Mouse (Mus musculus): ENCODE measurements at regions not wholly inside any gene's neighbourhood (a gene's known extent, or its start where the extent isn't known, plus 50 kb on each side); places are given as distances from the start of the nearest gene placed in this dataset.
A peak's percentile ranks its signal among the peaks of the same experiment; 100 is the strongest.
"Not testable (repeated sequence)": the region's sequence is repeated elsewhere in the genome, so short reads cannot be mapped to it uniquely, and the experiment has no call there.

GRCm38 (mm10) chr10:20841430-20842040 is 110.8 kb upstream of the Ahi1 start:
- no peak for ATAC-seq (ENCODE audit: insufficient read depth, low FRiP score, low read depth)
- 58% methylated on average over 3 of the region's 3 CpGs for WGBS
- no peaks in the 10 kb centered on the region for H3K9me3 ChIP-seq
- H3K4me2 ChIP-seq, result no peak overlapping the region
- H3K36me3 ChIP-seq, result no peaks in the 10 kb centered on the region
- no peaks in the 10 kb centered on the region for H3K27me3 ChIP-seq (replicated peaks)
- no peak overlapping the region for H3K27ac ChIP-seq
- H3K4me3 ChIP-seq (replicated peaks), result no peak overlapping the region
- no peaks in the 10 kb centered on the region for H3K4me1 ChIP-seq
- H3K9ac ChIP-seq, result no peak overlapping the region

- no peak for ATAC-seq (ENCODE audit: insufficient read depth, low FRiP score, low read depth)
- Histone ChIP-seq H3K36me3 (no peaks in the 10 kb centered on the region), H3K4me1 (no peaks in the 10 kb centered on the region), H3K4me3 (replicated peaks) (no peak overlapping the region), H3K9me3 (no peaks in the 10 kb centered on the region), H3K27ac (no peak overlapping the region), H3K27me3 (replicated peaks) (no peaks in the 10 kb centered on the region), H3K4me2 (no peak overlapping the region), H3K9ac (no peak overlapping the region)
- WGBS, result 49% methylated on average over 8 of the region's 8 CpGs
These were observed 113.5 kb upstream of the Ahi1 start for GRCm38 (mm10) chr10:20838685-20839425.

GRCm38 (mm10) chr10:20836816-20837215 is 111.9 kb upstream of the Pde7b start:
- not testable (repeated sequence) for H3K36me3 ChIP-seq; H3K27ac ChIP-seq; H3K4me3 ChIP-seq (replicated peaks); H3K9ac ChIP-seq; H3K4me1 ChIP-seq; H3K27me3 ChIP-seq (replicated peaks); H3K9me3 ChIP-seq; ATAC-seq (ENCODE audit: insufficient read depth, low FRiP score, low read depth); H3K4me2 ChIP-seq
- 76% methylated on average over 4 of the region's 4 CpGs for WGBS

GRCm38 (mm10) chr10:20834806-20835575 is 110.1 kb upstream of the Pde7b start:
- 78% methylated on average over 11 of the region's 11 CpGs for WGBS
- Histone ChIP-seq H3K4me1 (peaks cover 4% of the 10 kb centered on the region; the same call in 1 of the 2 replicates), H3K4me3 (replicated peaks) (no peak overlapping the region), H3K36me3 (no peaks in the 10 kb centered on the region), H3K27ac (no peak overlapping the region), H3K9ac (no peak overlapping the region), H3K27me3 (replicated peaks) (no peaks in the 10 kb centered on the region), H3K4me2 (no peak overlapping the region), H3K9me3 (no peaks in the 10 kb centered on the region)
- ATAC-seq (ENCODE audit: insufficient read depth, low FRiP score, low read depth), result no peak

- Histone ChIP-seq H3K4me3 (replicated peaks) (no peak overlapping the region), H3K9ac (no peak overlapping the region), H3K36me3 (no peaks in the 10 kb centered on the region), H3K9me3 (no peaks in the 10 kb centered on the region), H3K4me2 (no peak overlapping the region), H3K27ac (no peak overlapping the region), H3K27me3 (replicated peaks) (no peaks in the 10 kb centered on the region), H3K4me1 (peaks cover 4% of the 10 kb centered on the region; the same call in 1 of the 2 replicates)
- WGBS, result 52% methylated on average over 1 of the region's 1 CpGs
- ATAC-seq (ENCODE audit: insufficient read depth, low FRiP score, low read depth), result no peak
These were observed 103.4 kb upstream of the Pde7b start for GRCm38 (mm10) chr10:20828304-20828703.

- Histone ChIP-seq H3K36me3 (no peaks in the 10 kb centered on the region), H3K4me1 (peaks cover 4% of the 10 kb centered on the region; the same call in 1 of the 2 replicates), H3K27ac (no peak overlapping the region), H3K4me3 (replicated peaks) (no peak overlapping the region), H3K27me3 (replicated peaks) (no peaks in the 10 kb centered on the region), H3K9me3 (no peaks in the 10 kb centered on the region), H3K9ac (no peak overlapping the region), H3K4me2 (no peak overlapping the region)
- ATAC-seq (ENCODE audit: insufficient read depth, low FRiP score, low read depth), result no peak
These were observed 102.6 kb upstream of the Pde7b start for GRCm38 (mm10) chr10:20827473-20827872.

- Histone ChIP-seq H3K4me2 (no peak overlapping the region), H3K9ac (no peak overlapping the region), H3K9me3 (no peaks in the 10 kb centered on the region), H3K27me3 (replicated peaks) (no peaks in the 10 kb centered on the region), H3K27ac (no peak overlapping the region), H3K4me1 (no peaks in the 10 kb centered on the region), H3K4me3 (replicated peaks) (no peak overlapping the region), H3K36me3 (no peaks in the 10 kb centered on the region)
- no peak for ATAC-seq (ENCODE audit: insufficient read depth, low FRiP score, low read depth)
- WGBS, result 42% methylated on average over 4 of the region's 4 CpGs
These were observed 93.7 kb upstream of the Pde7b start for GRCm38 (mm10) chr10:20818548-20818947.

- Histone ChIP-seq H3K27me3 (replicated peaks) (no peaks in the 10 kb centered on the region), H3K4me1 (no peaks in the 10 kb centered on the region), H3K36me3 (no peaks in the 10 kb centered on the region), H3K9me3 (no peaks in the 10 kb centered on the region), H3K4me2 (no peak overlapping the region), H3K9ac (no peak overlapping the region), H3K4me3 (replicated peaks) (no peak overlapping the region), H3K27ac (no peak overlapping the region)
- WGBS, result 55% methylated on average over 7 of the region's 7 CpGs
- no peak for ATAC-seq (ENCODE audit: insufficient read depth, low FRiP score, low read depth)
These were observed 74.9 kb upstream of the Pde7b start for GRCm38 (mm10) chr10:20799792-20800191.

GRCm38 (mm10) chr10:20798400-20798799 is 73.5 kb upstream of the Pde7b start:
- no peaks in the 10 kb centered on the region for H3K9me3 ChIP-seq
- ATAC-seq (ENCODE audit: insufficient read depth, low FRiP score, low read depth), result peak; percentile 53; the same call in 1 of the 2 replicates
- H3K27me3 ChIP-seq (replicated peaks), result no peaks in the 10 kb centered on the region
- H3K27ac ChIP-seq, result no peak overlapping the region
- no peak overlapping the region for H3K9ac ChIP-seq
- H3K36me3 ChIP-seq, result no peaks in the 10 kb centered on the region
- H3K4me2 ChIP-seq, result no peak overlapping the region
- 90% methylated on average over 2 of the region's 2 CpGs for WGBS
- no peaks in the 10 kb centered on the region for H3K4me1 ChIP-seq
- no peak overlapping the region for H3K4me3 ChIP-seq (replicated peaks)

- Histone ChIP-seq H3K27me3 (replicated peaks) (no peaks in the 10 kb centered on the region), H3K36me3 (no peaks in the 10 kb centered on the region), H3K4me2 (no peak overlapping the region), H3K4me3 (replicated peaks) (no peak overlapping the region), H3K27ac (no peak overlapping the region), H3K4me1 (no peaks in the 10 kb centered on the region), H3K9ac (no peak overlapping the region), H3K9me3 (no peaks in the 10 kb centered on the region)
- 81% methylated on average over 6 of the region's 6 CpGs for WGBS
- ATAC-seq (ENCODE audit: insufficient read depth, low FRiP score, low read depth), result no peak
These were observed 69.1 kb upstream of the Pde7b start for GRCm38 (mm10) chr10:20793956-20794355.

GRCm38 (mm10) chr10:20780946-20781345 is 56.1 kb upstream of the Pde7b start:
- H3K27ac ChIP-seq, result no peak overlapping the region
- no peak overlapping the region for H3K4me2 ChIP-seq
- no peak overlapping the region for H3K4me3 ChIP-seq (replicated peaks)
- no peak overlapping the region for H3K9ac ChIP-seq
- no peaks in the 10 kb centered on the region for H3K27me3 ChIP-seq (replicated peaks)
- 93% methylated on average over 1 of the region's 1 CpGs for WGBS
- H3K9me3 ChIP-seq, result no peaks in the 10 kb centered on the region
- ATAC-seq (ENCODE audit: insufficient read depth, low FRiP score, low read depth), result no peak
- no peaks in the 10 kb centered on the region for H3K36me3 ChIP-seq
- H3K4me1 ChIP-seq, result no peaks in the 10 kb centered on the region

Measured in stomach, embryonic 15.5 days (tissue).